Mouse (Mus musculus) hindbrain, embryonic 12.5 days (tissue): ENCODE results near the gene Lao1. TPM values are rescaled to one million over a fixed set of nuclear protein-coding genes. Genes with fewer than 3 reads are reported as not detected.
"Not testable (repeated sequence)": the region's sequence is repeated elsewhere in the genome, so short reads cannot be mapped to it uniquely, and the experiment has no call there.

Experiments used
- ATAC-seq: fragments of 200-750 bp; cut with Nextera tagmentation; 2 replicates; pipeline ENCODE4 v1.8.0; 2017; ENCODE audit warnings: moderate TSS enrichment; ENCODE audit not compliant: low FRiP score
- H3K27ac ChIP-seq: fragments of 300-500 bp; sonication (generic); 2 replicates; pipeline ENCODE4 v1.5.1; 2016; ENCODE audit warnings: mild to moderate bottlenecking
- H3K27me3 ChIP-seq: fragments of 300-500 bp; sonication (generic); 2 replicates; pipeline ENCODE4 v1.6.1; 2016; ENCODE audit warnings: mild to moderate bottlenecking
- H3K36me3 ChIP-seq: fragments of 300-500 bp; sonication (generic); 2 replicates; pipeline ENCODE4 v1.6.1; 2016; ENCODE audit warnings: mild to moderate bottlenecking
- H3K4me1 ChIP-seq: fragments of 300-500 bp; sonication (generic); 2 replicates; pipeline ENCODE4 v1.6.1; 2016
- H3K4me2 ChIP-seq: fragments of 300-500 bp; sonication (generic); replicated peaks from 2 replicates; pipeline ENCODE4 v1.6.1; 2016; ENCODE audit warnings: mild to moderate bottlenecking
- H3K4me3 ChIP-seq: fragments of 300-500 bp; sonication (generic); 2 replicates; pipeline ENCODE4 v1.5.1; 2016; ENCODE audit warnings: mild to moderate bottlenecking
- H3K9ac ChIP-seq: fragments of 300-500 bp; sonication (generic); 2 replicates; pipeline ENCODE4 v1.6.1; 2016; ENCODE audit warnings: mild to moderate bottlenecking, moderate library complexity
- H3K9me3 ChIP-seq: fragments of 300-500 bp; sonication (generic); replicated peaks from 2 replicates; pipeline ENCODE4 v1.6.1; 2016; ENCODE audit warnings: mild to moderate bottlenecking
- WGBS: fragments of 180-500 bp; shearing (Covaris S2); methylation state at CpG from one replicate; pipeline ENCODE4 v1.1.7; 2016; 5-methylcytosine and 5-hydroxymethylcytosine counted together
- polyA plus RNA-seq: library from polyadenylated mRNA; unstranded; fragments of >200 nt; fragmentation: Nextera tagmentation; extraction: Ambion mirVana; gene quantifications from 2 replicates; pipeline ENCODE4 v1.2.1, GENCODE M21; 2016

The Lao1 gene
- not detected in 2 replicates for polyA plus RNA-seq

GRCm38 (mm10) chr4:118961141-118961628, at the start of gene Lao1:
Gene Lao1, plus strand, starts transcription at chr4:118961578.
- H3K4me2 ChIP-seq: no peak within 1 kb of the TSS
- no peaks in the 10 kb centered on the region for H3K4me1 ChIP-seq
- no peak for ATAC-seq
- H3K9me3 ChIP-seq: no peaks in the 10 kb centered on the region
- H3K36me3 ChIP-seq: no peaks in the 10 kb centered on the region
- no peak within 1 kb of the TSS for H3K27ac ChIP-seq
- 95% methylated on average over 2 of the region's 2 CpGs for WGBS
- H3K9ac ChIP-seq: no peak within 1 kb of the TSS
- H3K27me3 ChIP-seq: no peaks in the 10 kb centered on the region
- no peak within 1 kb of the TSS for H3K4me3 ChIP-seq

- not testable (repeated sequence) for H3K9me3 ChIP-seq, H3K4me1 ChIP-seq, H3K27me3 ChIP-seq, H3K36me3 ChIP-seq, H3K4me2 ChIP-seq, H3K9ac ChIP-seq, H3K27ac ChIP-seq, H3K4me3 ChIP-seq, ATAC-seq
- 78% methylated on average over 2 of the region's 2 CpGs for WGBS
Measured at GRCm38 (mm10) chr4:118917365-118917764, 44.0 kb upstream of the Lao1 start, which contains the start of gene Olfr1329. Gene Olfr1329, minus strand, starts transcription at chr4:118917465.

DNA sequence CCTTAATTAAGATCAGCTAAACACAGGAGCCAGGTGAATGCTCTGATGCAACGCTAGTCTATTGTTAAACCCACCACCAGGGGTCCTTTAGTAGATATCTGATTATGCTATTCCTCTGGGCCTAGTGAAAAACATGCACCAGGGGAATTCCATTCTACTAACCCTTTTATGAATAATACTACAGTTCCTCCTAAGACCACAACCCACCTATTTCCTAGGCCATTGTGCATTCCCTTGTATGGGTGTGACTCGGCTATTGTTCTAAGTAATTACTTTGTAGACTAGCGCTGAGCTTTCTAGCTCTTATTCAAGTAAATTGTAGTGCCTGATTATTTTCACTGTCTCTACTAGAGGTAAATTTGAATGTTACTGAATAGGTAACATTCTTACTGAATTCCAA, 30.1 kb upstream of the Lao1 start:
- not testable (repeated sequence) for H3K36me3 ChIP-seq, H3K4me3 ChIP-seq, ATAC-seq, H3K27ac ChIP-seq, H3K27me3 ChIP-seq, H3K9ac ChIP-seq, H3K4me2 ChIP-seq, H3K4me1 ChIP-seq, H3K9me3 ChIP-seq
- 78% methylated on average over 3 of the region's 3 CpGs for WGBS

DNA sequence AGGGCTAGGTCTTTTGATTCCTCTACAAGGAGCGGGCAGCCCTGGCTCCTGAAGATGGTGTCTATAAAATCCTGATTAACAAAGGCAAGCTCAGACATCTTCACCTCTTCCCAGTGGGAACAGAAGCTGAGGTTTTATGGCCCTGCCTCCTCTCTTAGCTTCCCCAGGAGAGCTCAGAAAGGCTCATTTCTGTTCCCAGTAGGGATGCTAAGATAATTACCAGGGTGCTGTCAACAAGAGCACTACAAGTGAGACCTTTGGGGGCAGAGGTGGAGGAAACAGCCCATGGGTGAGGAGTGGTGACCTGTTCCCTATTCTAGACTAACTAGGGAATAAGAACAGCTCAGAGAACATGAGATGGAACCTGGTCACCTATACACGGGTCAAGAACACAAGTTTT, 22.9 kb upstream of the Lao1 start, which contains the start of gene Olfr1328:
TSS of gene Olfr1328 (minus strand) at position 101 of the 400 bp plus-strand sequence.
- no peak within 1 kb of the TSS for H3K27ac ChIP-seq
- ATAC-seq: no peak
- no peak within 1 kb of the TSS for H3K9ac ChIP-seq
- H3K4me2 ChIP-seq: no peak within 1 kb of the TSS
- H3K9me3 ChIP-seq: no peaks in the 10 kb centered on the region
- WGBS: 78% methylated on average over 2 of the region's 2 CpGs
- H3K36me3 ChIP-seq: no peaks in the 10 kb centered on the region
- H3K4me3 ChIP-seq: no peak within 1 kb of the TSS
- H3K4me1 ChIP-seq: no peaks in the 10 kb centered on the region
- H3K27me3 ChIP-seq: no peaks in the 10 kb centered on the region

- 86% methylated on average over 7 of the region's 7 CpGs for WGBS
- Histone ChIP-seq H3K27ac (no peak overlapping the region), H3K27me3 (no peaks in the 10 kb centered on the region), H3K36me3 (no peaks in the 10 kb centered on the region), H3K4me3 (no peak overlapping the region), H3K9ac (no peak overlapping the region), H3K4me2 (no peak overlapping the region), H3K9me3 (no peaks in the 10 kb centered on the region), H3K4me1 (no peaks in the 10 kb centered on the region)
- no peak for ATAC-seq
Measured at GRCm38 (mm10) chr4:118958812-118959211, 2.6 kb upstream of the Lao1 start.

DNA sequence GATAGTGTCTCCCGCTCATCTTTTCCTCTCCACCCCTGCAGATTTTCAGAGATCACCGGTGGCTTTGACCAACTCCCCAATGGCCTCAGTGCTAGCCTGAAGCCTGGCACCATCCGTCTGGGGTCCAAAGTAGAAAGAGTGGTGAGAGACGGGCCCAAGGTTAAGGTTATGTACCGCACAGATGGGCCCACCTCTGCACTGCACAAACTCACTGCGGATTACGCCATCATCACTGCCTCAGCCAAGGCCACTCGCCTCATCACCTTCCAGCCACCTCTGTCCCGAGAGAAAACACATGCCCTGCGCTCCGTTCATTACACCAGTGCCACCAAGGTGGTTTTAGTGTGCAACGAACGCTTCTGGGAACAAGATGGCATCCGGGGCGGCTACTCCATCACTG, 6.3 kb downstream of the Lao1 start:
- H3K4me3 ChIP-seq: no peak overlapping the region
- H3K36me3 ChIP-seq: no peaks in the 10 kb centered on the region
- no peak overlapping the region for H3K9ac ChIP-seq
- no peak overlapping the region for H3K4me2 ChIP-seq
- ATAC-seq: no peak
- 95% methylated on average over 15 of the region's 15 CpGs for WGBS
- no peaks in the 10 kb centered on the region for H3K27me3 ChIP-seq
- no peak overlapping the region for H3K27ac ChIP-seq
- no peaks in the 10 kb centered on the region for H3K4me1 ChIP-seq
- H3K9me3 ChIP-seq: no peaks in the 10 kb centered on the region

- H3K9ac ChIP-seq: no peak overlapping the region
- ATAC-seq: no peak
- H3K36me3 ChIP-seq: no peaks in the 10 kb centered on the region
- no peaks in the 10 kb centered on the region for H3K4me1 ChIP-seq
- H3K4me2 ChIP-seq: no peak overlapping the region
- 84% methylated on average over 2 of the region's 2 CpGs for WGBS
- no peaks in the 10 kb centered on the region for H3K27me3 ChIP-seq
- H3K27ac ChIP-seq: no peak overlapping the region
- no peaks in the 10 kb centered on the region for H3K9me3 ChIP-seq
- H3K4me3 ChIP-seq: no peak overlapping the region
Measured at GRCm38 (mm10) chr4:118973281-118973680, 11.9 kb downstream of the Lao1 start.

DNA sequence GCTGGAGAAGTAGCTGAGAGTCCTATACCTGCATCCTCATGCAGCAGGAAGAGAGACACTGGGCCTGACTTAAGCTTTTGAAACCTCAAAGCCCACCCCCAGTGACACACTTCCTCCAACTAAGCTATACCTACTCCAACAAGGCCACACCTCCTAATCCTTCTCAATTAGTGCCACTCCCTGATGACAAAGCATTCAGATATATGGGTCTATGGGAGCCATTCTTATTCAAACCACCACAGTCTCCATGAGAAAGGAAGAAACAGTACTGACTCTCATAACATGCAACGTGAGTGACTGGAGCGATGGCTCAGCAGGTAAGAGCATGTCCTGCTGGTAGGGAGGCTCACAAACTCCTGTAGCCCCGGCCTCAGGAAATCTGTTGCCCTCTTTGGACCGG, 23.9 kb downstream of the Lao1 start:
- Histone ChIP-seq H3K4me3 (no peak overlapping the region), H3K9me3 (no peaks in the 10 kb centered on the region), H3K27me3 (no peaks in the 10 kb centered on the region; the same call in 1 of the 2 replicates), H3K36me3 (no peaks in the 10 kb centered on the region), H3K9ac (no peak overlapping the region), H3K27ac (no peak overlapping the region), H3K4me2 (no peak overlapping the region), H3K4me1 (no peaks in the 10 kb centered on the region)
- WGBS: 86% methylated on average over 4 of the region's 4 CpGs
- no peak for ATAC-seq

GRCm38 (mm10) chr4:118988535-118988934, 27.2 kb downstream of the Lao1 start:
- H3K27me3 ChIP-seq: no peaks in the 10 kb centered on the region
- WGBS: 7% methylated on average over 3 of the region's 3 CpGs

GRCm38 (mm10) chr4:118989331-118989730, 28.0 kb downstream of the Lao1 start:
- no peak for ATAC-seq

More at GRCm38 (mm10) chr4:118988535-118988934, 27.2 kb downstream of the Lao1 start:
- ATAC-seq: no peak
- Histone ChIP-seq H3K9ac (no peak overlapping the region), H3K4me3 (no peak overlapping the region), H3K27ac (no peak overlapping the region), H3K4me2 (no peak overlapping the region), H3K9me3 (no peaks in the 10 kb centered on the region), H3K36me3 (no peaks in the 10 kb centered on the region), H3K4me1 (no peaks in the 10 kb centered on the region)

DNA sequence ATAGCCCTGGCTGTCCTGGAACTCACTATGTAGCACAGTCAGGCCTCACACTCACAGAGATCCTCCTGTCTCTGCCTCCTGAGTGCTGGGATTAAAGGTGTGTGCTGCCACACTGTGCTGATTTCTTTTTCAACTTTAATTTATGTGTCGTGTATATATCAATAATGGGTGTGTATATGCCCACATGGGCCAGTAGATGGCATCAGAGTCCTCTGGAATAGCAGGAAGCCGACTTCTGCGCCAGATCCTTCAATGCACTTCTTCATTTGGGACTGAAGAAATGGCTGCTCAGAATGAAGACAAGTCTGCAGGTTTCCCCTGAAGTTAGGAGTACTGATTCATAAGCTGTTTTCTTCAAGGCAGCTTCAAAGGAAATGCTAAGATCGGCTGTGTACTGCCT, 30.4 kb downstream of the Lao1 start:
- no peak overlapping the region for H3K27ac ChIP-seq
- no peaks in the 10 kb centered on the region for H3K27me3 ChIP-seq
- H3K36me3 ChIP-seq: no peaks in the 10 kb centered on the region
- ATAC-seq: no peak
- H3K4me2 ChIP-seq: no peak overlapping the region
- peaks cover 11% of the 10 kb centered on the region; the same call in 1 of the 2 replicates for H3K9me3 ChIP-seq
- 44% methylated on average over 4 of the region's 4 CpGs for WGBS
- H3K4me1 ChIP-seq: no peaks in the 10 kb centered on the region
- H3K9ac ChIP-seq: no peak overlapping the region
- no peak overlapping the region for H3K4me3 ChIP-seq

More at GRCm38 (mm10) chr4:118989331-118989730, 28.0 kb downstream of the Lao1 start:
- WGBS: 33% methylated on average over 12 of the region's 12 CpGs
- no peaks in the 10 kb centered on the region for H3K27me3 ChIP-seq
- peaks cover 3% of the 10 kb centered on the region; the same call in 1 of the 2 replicates for H3K9me3 ChIP-seq
- H3K36me3 ChIP-seq: no peaks in the 10 kb centered on the region
- H3K4me1 ChIP-seq: no peaks in the 10 kb centered on the region
- H3K4me3 ChIP-seq: no peak overlapping the region
- H3K27ac ChIP-seq: no peak overlapping the region
- H3K4me2 ChIP-seq: no peak overlapping the region
- no peak overlapping the region for H3K9ac ChIP-seq

- Histone ChIP-seq H3K27me3 (no peaks in the 10 kb centered on the region), H3K9me3 (peaks cover 11% of the 10 kb centered on the region; the same call in 1 of the 2 replicates), H3K4me1 (no peaks in the 10 kb centered on the region), H3K9ac (no peak overlapping the region), H3K27ac (no peak overlapping the region), H3K4me2 (no peak overlapping the region), H3K36me3 (no peaks in the 10 kb centered on the region), H3K4me3 (no peak overlapping the region)
- no peak for ATAC-seq
- WGBS: 91% methylated on average over 14 of the region's 14 CpGs
Measured at GRCm38 (mm10) chr4:118997127-118997542, 35.8 kb downstream of the Lao1 start.
